Mouse (Mus musculus) stomach, embryonic 14.5 days (tissue): ENCODE measurements around the gene Clstn3. TPM values are rescaled to one million over a fixed set of nuclear protein-coding genes. Genes with fewer than 3 reads are reported as not detected.
"Not testable (repeated sequence)": the region's sequence is repeated elsewhere in the genome, so short reads cannot be mapped to it uniquely, and the experiment has no call there.

Experiments used
- ATAC-seq: fragments of 200-750 bp; cut with Nextera tagmentation; 2 replicates; pipeline ENCODE4 v1.8.0; 2017; ENCODE audit warnings: low read depth, moderate TSS enrichment; ENCODE audit not compliant: insufficient number of reproducible peaks, insufficient read depth, low FRiP score
- H3K27ac ChIP-seq: fragments of 300-500 bp; sonication (generic); 2 replicates; pipeline ENCODE4 v1.5.1; 2014; ENCODE audit warnings: mild to moderate bottlenecking, low read length, moderate library complexity, mixed read lengths
- H3K27me3 ChIP-seq: fragments of 300-500 bp; sonication (generic); 2 replicates; pipeline ENCODE4 v1.6.1; 2014; ENCODE audit warnings: low read length, control low read depth, mixed read lengths; ENCODE audit not compliant: control insufficient read depth, insufficient read depth
- H3K36me3 ChIP-seq: fragments of 300-500 bp; sonication (generic); 2 replicates; pipeline ENCODE4 v1.6.1; 2014; ENCODE audit warnings: mild to moderate bottlenecking, control low read depth, low read length, moderate library complexity, mixed read lengths; ENCODE audit not compliant: control insufficient read depth, insufficient read depth
- H3K4me1 ChIP-seq: fragments of 300-500 bp; sonication (generic); 2 replicates; pipeline ENCODE4 v1.6.1; 2014; ENCODE audit warnings: low read length, control low read depth, mixed read lengths; ENCODE audit not compliant: control insufficient read depth, insufficient read depth
- H3K4me2 ChIP-seq: fragments of 300-500 bp; sonication (generic); replicated peaks from 2 replicates; pipeline ENCODE4 v1.6.1; 2014; ENCODE audit warnings: low read depth, low read length, control low read depth
- H3K4me3 ChIP-seq: fragments of 300-500 bp; sonication (generic); 2 replicates; pipeline ENCODE4 v1.5.1; 2014; ENCODE audit warnings: low read depth, low read length, control low read depth
- H3K9ac ChIP-seq: fragments of 300-500 bp; sonication (generic); replicated peaks from 2 replicates; pipeline ENCODE4 v1.6.1; 2014; ENCODE audit warnings: low read depth, mild to moderate bottlenecking, control low read depth, low read length, moderate library complexity, mixed read lengths
- H3K9me3 ChIP-seq: fragments of 300-500 bp; sonication (generic); 2 replicates; pipeline ENCODE4 v1.6.1; 2016; ENCODE audit warnings: low read depth, low read length, control low read depth; ENCODE audit not compliant: control insufficient read depth
- WGBS: fragments of 180-500 bp; shearing (Covaris S2); extraction: QIAGEN DNeasy Blood & Tissue Kit; methylation state at CpG from one replicate; pipeline ENCODE4 v1.1.7; 2014; 5-methylcytosine and 5-hydroxymethylcytosine counted together
- polyA plus RNA-seq: library from polyadenylated mRNA; unstranded; fragments of >200 nt; fragmentation: Nextera tagmentation; extraction: Ambion mirVana; gene quantifications from 2 replicates; pipeline ENCODE4 v1.2.1, GENCODE M21; 2014

Gene Clstn3
- polyA plus RNA-seq, 1 experiment from 2014 or later, result 5.4 TPM

DNA sequence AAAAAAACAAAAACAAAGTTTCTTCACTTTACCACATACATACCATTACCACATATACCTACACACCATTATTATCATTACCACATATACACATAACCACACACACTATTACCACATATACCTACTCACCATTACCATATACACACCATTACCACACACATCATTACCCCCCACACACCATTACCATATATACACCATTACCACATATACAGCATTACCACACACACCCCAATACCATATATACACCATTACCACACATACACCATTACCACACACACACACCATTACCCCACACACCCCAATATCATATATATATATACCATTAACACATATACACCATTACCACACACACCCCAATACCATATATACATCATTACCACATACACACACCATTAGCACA, 57.4 kb downstream of the Clstn3 start:
- no peak for ATAC-seq
- H3K9me3 ChIP-seq, result no peaks in the 10 kb centered on the region
- peaks cover 42% of the 10 kb centered on the region; the same call in 1 of the 2 replicates for H3K36me3 ChIP-seq
- no peaks in the 10 kb centered on the region for H3K27me3 ChIP-seq
- H3K9ac ChIP-seq, result no peak overlapping the region
- H3K4me3 ChIP-seq, result no peak overlapping the region
- H3K4me1 ChIP-seq, result no peaks in the 10 kb centered on the region
- H3K27ac ChIP-seq, result no peak overlapping the region
- H3K4me2 ChIP-seq, result no peak overlapping the region

DNA sequence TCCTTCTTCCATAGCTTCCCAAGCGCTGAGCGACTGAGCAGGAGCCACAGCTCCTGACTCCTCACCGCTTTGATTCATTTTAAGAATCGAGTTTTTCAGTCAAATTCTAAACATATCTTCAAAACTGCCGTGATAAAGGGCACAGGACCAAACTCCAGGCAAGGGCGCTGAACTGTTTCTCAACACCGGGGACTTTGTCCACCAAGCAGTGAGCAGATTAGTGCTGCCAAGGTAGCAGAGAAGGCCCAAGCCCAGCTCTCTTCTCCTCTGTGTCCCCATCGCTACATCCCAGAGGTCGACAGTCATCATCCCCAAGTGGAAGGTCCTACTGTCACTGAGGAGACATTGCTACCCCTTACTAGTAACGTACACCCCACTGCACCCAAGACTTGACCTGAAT, 58.3 kb downstream of the Clstn3 start:
- 93% methylated on average over 10 of the region's 10 CpGs for WGBS
- Histone ChIP-seq H3K36me3 (peaks cover 38% of the 10 kb centered on the region; the same call in 1 of the 2 replicates), H3K4me2 (no peak overlapping the region), H3K4me3 (no peak overlapping the region), H3K4me1 (no peaks in the 10 kb centered on the region), H3K9me3 (no peaks in the 10 kb centered on the region), H3K9ac (no peak overlapping the region), H3K27ac (no peak overlapping the region), H3K27me3 (no peaks in the 10 kb centered on the region)
- no peak for ATAC-seq

DNA sequence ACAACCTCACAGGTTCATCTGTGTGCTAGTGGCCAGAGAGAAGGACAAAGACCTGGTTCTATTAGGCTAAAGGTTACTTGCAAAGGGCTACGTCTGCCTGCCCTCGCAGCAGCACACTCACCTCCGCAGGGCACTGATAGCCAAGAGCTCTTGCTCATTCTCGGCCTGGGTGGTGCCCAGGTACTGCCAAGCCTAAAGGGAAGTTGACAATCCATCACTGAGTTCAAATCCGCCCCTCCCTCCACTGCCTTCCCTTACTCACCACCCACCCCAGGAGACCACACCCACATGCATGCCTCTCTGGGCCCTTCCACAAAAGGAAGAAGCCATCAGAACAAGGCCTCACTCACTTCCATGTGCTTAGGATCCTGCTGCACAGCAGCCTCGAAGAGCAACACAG, 64.9 kb downstream of the Clstn3 start:
- H3K27me3 ChIP-seq, result no peaks in the 10 kb centered on the region
- H3K9ac ChIP-seq, result no peak overlapping the region
- no peak overlapping the region for H3K4me2 ChIP-seq
- peaks cover 52% of the 10 kb centered on the region for H3K36me3 ChIP-seq
- no peak for ATAC-seq
- no peak overlapping the region for H3K27ac ChIP-seq
- no peak overlapping the region for H3K4me3 ChIP-seq
- H3K4me1 ChIP-seq, result no peaks in the 10 kb centered on the region
- WGBS, result 94% methylated on average over 6 of the region's 6 CpGs
- no peaks in the 10 kb centered on the region for H3K9me3 ChIP-seq

DNA sequence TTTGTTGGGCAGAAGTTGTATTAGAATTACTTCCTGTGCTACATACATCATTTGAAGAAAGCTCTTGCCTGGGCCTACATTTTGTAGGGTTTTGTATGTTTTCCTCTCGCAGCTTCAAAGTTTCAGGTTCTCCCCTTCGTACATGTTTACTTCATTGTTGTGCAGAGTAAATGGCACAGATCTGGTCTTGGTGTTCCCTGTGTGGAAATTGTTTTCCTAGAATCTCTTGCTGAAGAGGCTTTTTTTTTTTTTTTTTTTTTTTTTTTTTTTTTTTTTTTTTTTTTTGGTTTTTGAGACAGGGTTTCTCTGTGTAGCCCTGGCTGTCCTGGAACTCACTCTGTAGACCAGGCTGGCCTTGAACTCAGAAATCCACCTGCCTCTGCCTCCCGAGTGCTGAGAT, 69.6 kb downstream of the Clstn3 start:
- not testable (repeated sequence) for H3K4me3 ChIP-seq, H3K9me3 ChIP-seq, H3K4me1 ChIP-seq, H3K4me2 ChIP-seq, H3K27ac ChIP-seq, H3K9ac ChIP-seq, ATAC-seq, H3K27me3 ChIP-seq
- WGBS, result 90% methylated on average over 3 of the region's 3 CpGs
- peaks cover 27% of the 10 kb centered on the region for H3K36me3 ChIP-seq

Other genes with a start within 250 kb of the Clstn3 start
- not detected in 2 replicates for gene Vmn2r27, start 232.9 kb downstream of the Clstn3 start, polyA plus RNA-seq
- 0.06 and 0.16 TPM in 2 replicates for gene Cd163, start 160.1 kb downstream of the Clstn3 start, polyA plus RNA-seq
- gene Pex5, start 49.7 kb downstream of the Clstn3 start, polyA plus RNA-seq, result 32.1 and 32.3 TPM in 2 replicates
- gene C1rl, start 28.3 kb upstream of the Clstn3 start, polyA plus RNA-seq, result 0.43 and 0.68 TPM in 2 replicates
- gene C1ra, start 47.6 kb upstream of the Clstn3 start, polyA plus RNA-seq, result 3.0 and 3.5 TPM in 2 replicates
- gene C1s1, start 77.6 kb upstream of the Clstn3 start, polyA plus RNA-seq, result 2.0 and 2.9 TPM in 2 replicates
- not detected in 2 replicates for gene C1rb, start 105.5 kb upstream of the Clstn3 start, polyA plus RNA-seq
- not detected in 2 replicates for gene C1s2, start 171.3 kb upstream of the Clstn3 start, polyA plus RNA-seq
- gene Lpcat3, start 198.2 kb upstream of the Clstn3 start, polyA plus RNA-seq, result 58.6 and 60.0 TPM in 2 replicates
- gene Emg1, start 247.4 kb upstream of the Clstn3 start, polyA plus RNA-seq, result 201 and 205 TPM in 2 replicates
- gene Phb2, start 247.5 kb upstream of the Clstn3 start, polyA plus RNA-seq, result 290 and 305 TPM in 2 replicates